Mouse (Mus musculus): ENCODE measurements around the gene L3hypdh.

- 0 out of 2 replicates have a peak, but pooled peaks have one; percentile 8 for TF ChIP-seq CTCF (IDR thresholded peaks at IDR 0.05; ENCODE audit: extremely low read depth, insufficient read depth, insufficient read length, insufficient replicate concordance)
- no peak for TF ChIP-seq POLR2A (IDR thresholded peaks at IDR 0.05; ENCODE audit: low read depth, low read length)
Measured at GRCm38 (mm10) chr12:72053303-72053702, 31.9 kb downstream of the L3hypdh start.
